Mouse (Mus musculus) lung, adult 2 months (tissue): ENCODE data around the gene Pdf. TPM values are rescaled to one million over a fixed set of nuclear protein-coding genes. Genes with fewer than 3 reads are reported as not detected.

Experiments used
- DNase-seq: peaks from one replicate; pipeline ENCODE4 v3.0.0; 2022
- H3K4me1 ChIP-seq: fragments of 200-500 bp; 2 replicates; pipeline ENCODE4 v1.6.1; 2011; ENCODE audit warnings: low read length; ENCODE audit not compliant: control insufficient read depth, insufficient read depth
- H3K4me3 ChIP-seq: fragments of 200-500 bp; replicated peaks from 2 replicates; pipeline ENCODE3; 2011; ENCODE audit warnings: low read depth, mild to moderate bottlenecking, control low read depth, low read length; ENCODE audit errors: extremely low read depth
- CTCF ChIP-seq: fragments of 200-500 bp; IDR thresholded peaks from 2 replicates; pipeline ENCODE4 v1.5.1; 2011; ENCODE audit warnings: mild to moderate bottlenecking, low read length, control low read depth; ENCODE audit not compliant: insufficient read depth
- POLR2A ChIP-seq: fragments of 200-500 bp; IDR thresholded peaks from 2 replicates; pipeline ENCODE4 v1.6.1; 2011; ENCODE audit warnings: low read depth, mild to moderate bottlenecking, control low read depth, low read length, borderline replicate concordance; ENCODE audit errors: extremely low read depth
- WGBS: fragments of 180-500 bp; shearing (Covaris S2); methylation state at CpG from one replicate; pipeline ENCODE4 v1.1.7; 2018; 5-methylcytosine and 5-hydroxymethylcytosine counted together
- polyA plus RNA-seq: library from polyadenylated mRNA; depleted of rRNA; stranded (reverse); fragments of >200 nt; gene quantifications from 2 replicates; pipeline ENCODE4 v1.2.3, GENCODE M21; 2012

Pdf gene
- polyA plus RNA-seq, 1 experiment: 30.2 TPM

- TF ChIP-seq CTCF (no peak), POLR2A (no peak)
- 85% methylated on average over 1 of the region's 1 CpGs for WGBS
- Histone ChIP-seq H3K4me1 (no peaks in the 10 kb centered on the region), H3K4me3 (no peak overlapping the region)
- DNase-seq: no peak
Measured at GRCm38 (mm10) chr8:107074128-107074527, 25.7 kb upstream of the Pdf start.

- TF ChIP-seq CTCF (no peak), POLR2A (no peak)
- H3K4me3 ChIP-seq: no peak overlapping the region
- H3K4me1 ChIP-seq: no peaks in the 10 kb centered on the region
- no peak for DNase-seq
- 79% methylated on average over 4 of the region's 4 CpGs for WGBS
Measured at GRCm38 (mm10) chr8:107073706-107074105, 25.3 kb upstream of the Pdf start.

- 46% methylated on average over 17 of the region's 17 CpGs for WGBS
- peak; percentile 35 for DNase-seq
- Histone ChIP-seq H3K4me1 (no peaks in the 10 kb centered on the region), H3K4me3 (no peak within 1 kb of the TSS)
- TF ChIP-seq CTCF: no peak
- no peak for TF ChIP-seq POLR2A
Measured at GRCm38 (mm10) chr8:107065511-107066496, 17.4 kb upstream of the Pdf start, which contains the start of gene Tmed6. Gene Tmed6 (minus strand): TSS chr8:107065644.

GRCm38 (mm10) chr8:107062613-107063012, 14.2 kb upstream of the Pdf start:
- WGBS: 72% methylated on average over 1 of the region's 1 CpGs
- no peak for DNase-seq
- no peak overlapping the region for H3K4me3 ChIP-seq
- no peaks in the 10 kb centered on the region; the same call in 1 of the 2 replicates for H3K4me1 ChIP-seq
- TF ChIP-seq CTCF: no peak

GRCm38 (mm10) chr8:107056973-107057369, 8.6 kb upstream of the Pdf start:
- whole genome bisulfite sequencing: under 1% methylated on average over 33 of the region's 33 CpGs
- no peak for TF ChIP-seq POLR2A
- no peak for TF ChIP-seq CTCF
- DNase-seq: no peak
- peaks cover 7% of the 10 kb centered on the region for H3K4me1 ChIP-seq
- peak overlapping the region; percentile 74 for H3K4me3 ChIP-seq

GRCm38 (mm10) chr8:107056076-107056972, 7.9 kb upstream of the Pdf start, which contains the start of the genes Cog8 and Nip7:
Gene Cog8 (minus strand): TSS chr8:107056689.
Gene Nip7 (plus strand): TSS chr8:107056877.
- under 1% methylated on average over 88 of the region's 88 CpGs for WGBS
- no peak for TF ChIP-seq CTCF
- peak; percentile 79 for TF ChIP-seq POLR2A
- Histone ChIP-seq H3K4me1 (peaks cover 7% of the 10 kb centered on the region), H3K4me3 (peak within 1 kb of the TSS; percentile 95)
- DNase-seq: peak; percentile 92

- DNase-seq: no peak
- H3K4me1 ChIP-seq: peaks cover 4% of the 10 kb centered on the region; the same call in 1 of the 2 replicates
- TF ChIP-seq POLR2A (no peak), CTCF (no peak)
- H3K4me3 ChIP-seq: no peak overlapping the region
- WGBS: 95% methylated on average over 8 of the region's 8 CpGs
Measured at GRCm38 (mm10) chr8:107052046-107052445, 3.6 kb upstream of the Pdf start.

GRCm38 (mm10) chr8:107049480-107049879, 1.1 kb upstream of the Pdf start:
- TF ChIP-seq CTCF: no peak
- TF ChIP-seq POLR2A: no peak
- DNase-seq: no peak
- WGBS: 93% methylated on average over 4 of the region's 4 CpGs
- Histone ChIP-seq H3K4me1 (peaks cover 3% of the 10 kb centered on the region; the same call in 1 of the 2 replicates), H3K4me3 (no peak overlapping the region)

GRCm38 (mm10) chr8:107046976-107047375, 1.4 kb downstream of the Pdf start:
- TF ChIP-seq CTCF (no peak), POLR2A (no peak)
- DNase-seq: no peak
- Histone ChIP-seq H3K4me3 (no peak overlapping the region), H3K4me1 (peaks cover 3% of the 10 kb centered on the region; the same call in 1 of the 2 replicates)
- WGBS: 60% methylated on average over 5 of the region's 5 CpGs

GRCm38 (mm10) chr8:107045478-107045877, 2.9 kb downstream of the Pdf start:
- Histone ChIP-seq H3K4me1 (peaks cover 3% of the 10 kb centered on the region; the same call in 1 of the 2 replicates), H3K4me3 (no peak overlapping the region)
- 93% methylated on average over 6 of the region's 6 CpGs for WGBS
- no peak for TF ChIP-seq CTCF
- no peak for TF ChIP-seq POLR2A
- no peak for DNase-seq
